20 mouse cellular contexts compared by ENCODE assay signal in genomic region chr10:34267312-34268070, GRCm38 (mm10). TPM values are rescaled to one million over a fixed set of nuclear protein-coding genes. Genes with fewer than 3 reads are reported as not detected.
DNase-seq lines count a peak whose midpoint lies in the region; ATAC-seq and TF ChIP-seq lines count a peak whose summit lies in the region.
"Had no signal": no experiment of that assay in that cellular context is flagged by ENCODE, and none has a peak within 500 bp of the region (broad histone marks: within the 10 kb centered on the region; RNA-seq: fewer than 3 reads in every experiment).

No protein-coding gene starts in this region.

- H3K27me3 ChIP-seq in CH12.LX (replicated peaks), result no peaks in the 10 kb centered on the region
- no peaks in the 10 kb centered on the region for H3K27me3 ChIP-seq in megakaryocyte, embryonic 14.5 days (replicated peaks)
- H3K27me3 ChIP-seq in cerebellum, adult 2 months (ENCODE audit: control insufficient read depth, insufficient read depth, low read length), result no peaks in the 10 kb centered on the region
- no peaks in the 10 kb centered on the region for H3K27me3 ChIP-seq in liver, postnatal 0 days (ENCODE audit: insufficient read depth, low read length)
- H3K27me3 ChIP-seq: forebrain, embryonic 13.5 days; heart, embryonic 13.5 days; hindbrain, embryonic 13.5 days had no signal

- peaks cover 0 to 6% of the 10 kb centered on the region in 2 experiments; a peak in 1 of 4 replicates for H3K4me1 ChIP-seq in CH12.LX (ENCODE audit: control insufficient read depth in 1 of 2, insufficient read depth in 2 of 2)
- H3K4me1 ChIP-seq in megakaryocyte, embryonic 14.5 days, result peaks cover 4% of the 10 kb centered on the region; the same call in 1 of the 2 replicates
- H3K4me1 ChIP-seq in cerebellum, adult 2 months (ENCODE audit: control insufficient read depth, insufficient read depth, low read length), result no peaks in the 10 kb centered on the region; the same call in 1 of the 2 replicates
- no peaks in the 10 kb centered on the region for H3K4me1 ChIP-seq in liver, postnatal 0 days (ENCODE audit: insufficient read depth)
- H3K4me1 ChIP-seq: embryonic facial prominence, embryonic 10.5 days had no signal

- dilution Hi-C loops in CH12.LX (cut with MboI; ENCODE audit: extremely low pct_ligation_motif_present, extremely low pct_unique_long_range_greater_than_20kb, low sequenced_read_pairs), result no loop called here

- no peak overlapping the region for H3K4me3 ChIP-seq in CH12.LX (replicated peaks in 1 of 3; ENCODE audit: low read depth in 2 of 3, low read length in 2 of 3, poor library complexity in 1 of 3)
- peak overlapping the region; percentile 82 for H3K4me3 ChIP-seq in megakaryocyte, embryonic 14.5 days (replicated peaks)
- no peak overlapping the region for H3K4me3 ChIP-seq in cerebellum, adult 2 months (replicated peaks; ENCODE audit: insufficient read depth, low read depth, low read length)
- H3K4me3 ChIP-seq in liver, postnatal 0 days (ENCODE audit: low read depth, low read length), result no peak overlapping the region
- H3K4me3 ChIP-seq: embryonic facial prominence, embryonic 10.5 days; forebrain, embryonic 13.5 days; heart, embryonic 13.5 days; hindbrain, embryonic 13.5 days had no signal

- H3K9ac ChIP-seq in CH12.LX (ENCODE audit: insufficient read depth, low read depth), result no peak overlapping the region
- H3K9ac ChIP-seq in liver, postnatal 0 days (replicated peaks), result no peak overlapping the region
- H3K9ac ChIP-seq: forebrain, embryonic 13.5 days; forebrain, postnatal 0 days; heart, embryonic 13.5 days; hindbrain, embryonic 13.5 days had no signal

- no peaks in the 10 kb centered on the region for H3K36me3 ChIP-seq in CH12.LX (replicated peaks in 1 of 2; ENCODE audit: control insufficient read depth in 1 of 2, insufficient read depth in 1 of 2, low read length in 1 of 2)
- H3K36me3 ChIP-seq in megakaryocyte, embryonic 14.5 days (replicated peaks; ENCODE audit: low read length), result no peaks in the 10 kb centered on the region
- H3K36me3 ChIP-seq in liver, postnatal 0 days (replicated peaks; ENCODE audit: insufficient read depth, low read length), result no peaks in the 10 kb centered on the region
- H3K36me3 ChIP-seq: embryonic facial prominence, embryonic 10.5 days; heart, embryonic 13.5 days; hindbrain, embryonic 13.5 days had no signal

- TF ChIP-seq CTCF in CH12.LX (conservative IDR thresholded peaks at IDR 0.05 in 1 of 2, IDR thresholded peaks at IDR 0.05 in 1 of 2; ENCODE audit: low read depth in 2 of 2, low read length in 2 of 2), result no peak
- no peak for TF ChIP-seq CTCF in cerebellum, adult 2 months (IDR thresholded peaks at IDR 0.05; ENCODE audit: borderline replicate concordance, insufficient read depth, low read depth, low read length)
- no peak for TF ChIP-seq CTCF in liver, postnatal 0 days (IDR thresholded peaks at IDR 0.05; ENCODE audit: low read depth)

- ATAC-seq in common myeloid progenitor, adult 5-6 weeks (replicated peaks; ENCODE audit: low read depth, poor library complexity, severe bottlenecking), result 0 out of 2 replicates have a peak, but pooled peaks have one; percentile 42
- ATAC-seq in liver, postnatal 0 days, result no peak
- ATAC-seq: forebrain, embryonic 13.5 days; forebrain, postnatal 0 days; hindbrain, postnatal 0 days had no signal

- peak overlapping the region; percentile 25 for H3K4me2 ChIP-seq in CH12.LX (ENCODE audit: insufficient read depth, low read depth, poor library complexity, severe bottlenecking)
- H3K4me2 ChIP-seq in liver, postnatal 0 days (ENCODE audit: low read depth, low read length), result no peak overlapping the region
- H3K4me2 ChIP-seq: forebrain, embryonic 13.5 days; heart, embryonic 13.5 days; hindbrain, embryonic 13.5 days had no signal

- in situ Hi-C loops in CH12.LX (cut with MboI; ENCODE audit: low pct_ligation_motif_present, low pct_unique_long_range_greater_than_20kb, low sequenced_read_pairs), result no loop called here

- TF ChIP-seq POLR2A in CH12.LX (IDR thresholded peaks at IDR 0.05; ENCODE audit: low read depth, low read length), result no peak
- TF ChIP-seq POLR2A in cerebellum, adult 2 months (IDR thresholded peaks at IDR 0.05; ENCODE audit: borderline replicate concordance, insufficient read depth, low read length), result no peak

- WGBS in cerebellum, adult 2 months, result 74% methylated on average over 5 of the region's 5 CpGs
- 55% methylated on average over 5 of the region's 5 CpGs for WGBS in liver, postnatal 0 days (ENCODE audit: insufficient replicate concordance)

- no peak for DNase-seq in CH12.LX (ENCODE audit: extremely low read depth)
- no peak for DNase-seq in cerebellum, postnatal 14 days
- DNase-seq in cerebellum, adult 2 months, result no peak
- no peak for DNase-seq in thymus, postnatal 25 days
- DNase-seq in liver, postnatal 0 days, result no peak
- DNase-seq: adrenal gland, postnatal 25 days; cerebellum, adult 11 months; cerebellum, adult 9-10 months; cerebellum, postnatal 36 days; forebrain, postnatal 0 days; gastrocnemius, postnatal 14 days; heart, postnatal 4 days; kidney, adult 11 months had no signal

- H3K9me3 ChIP-seq in CH12.LX (replicated peaks; ENCODE audit: low read length), result no peaks in the 10 kb centered on the region
- no peaks in the 10 kb centered on the region for H3K9me3 ChIP-seq in megakaryocyte, embryonic 14.5 days
- H3K9me3 ChIP-seq in liver, postnatal 0 days (ENCODE audit: low read length), result no peaks in the 10 kb centered on the region
- H3K9me3 ChIP-seq: embryonic facial prominence, embryonic 10.5 days; forebrain, embryonic 13.5 days; heart, embryonic 13.5 days; hindbrain, embryonic 13.5 days had no signal

- H3K79me2 ChIP-seq in CH12.LX (replicated peaks; ENCODE audit: control insufficient read depth, extremely low read depth, insufficient read depth, poor library complexity, severe bottlenecking), result no peaks in the 10 kb centered on the region

- no peak overlapping the region for H3K27ac ChIP-seq in CH12.LX (ENCODE audit: insufficient read depth, low read depth)
- H3K27ac ChIP-seq in cerebellum, adult 2 months (ENCODE audit: insufficient read depth, low read length), result no peak overlapping the region
- no peak overlapping the region for H3K27ac ChIP-seq in liver, postnatal 0 days (ENCODE audit: low read depth)
- H3K27ac ChIP-seq: embryonic facial prominence, embryonic 10.5 days; forebrain, embryonic 13.5 days; heart, embryonic 13.5 days; hindbrain, embryonic 13.5 days; hindbrain, postnatal 0 days had no signal

- TF ChIP-seq EP300 in CH12.LX (IDR thresholded peaks at IDR 0.05; ENCODE audit: low read length), result no peak
- TF ChIP-seq EP300 in liver, postnatal 0 days (IDR thresholded peaks at IDR 0.05; ENCODE audit: low read depth), result no peak

- TF ChIP-seq RAD21 in CH12.LX (IDR thresholded peaks at IDR 0.05; ENCODE audit: low read depth, low read length), result no peak

TF ChIP-seq in CH12.LX, 34 proteins besides CTCF, POLR2A, EP300 and RAD21:
- no peak for TF ChIP-seq SMC3 (IDR thresholded peaks at IDR 0.05; ENCODE audit: low read depth, low read length)
- TF ChIP-seq MAFK (IDR thresholded peaks at IDR 0.05; ENCODE audit: insufficient replicate concordance, low read length), result no peak
- no peak for TF ChIP-seq UBTF (IDR thresholded peaks at IDR 0.05; ENCODE audit: low read depth, low read length)
- TF ChIP-seq MYC (IDR thresholded peaks at IDR 0.05; ENCODE audit: low read depth, low read length), result peak; percentile 77; the same call in 1 of the 2 replicates
- peak; percentile 92 for TF ChIP-seq BHLHE40 (IDR thresholded peaks at IDR 0.05; ENCODE audit: low read depth, low read length)
- peak; percentile 73 for TF ChIP-seq MAX (IDR thresholded peaks at IDR 0.05; ENCODE audit: low read length)

RNA-seq across cellular contexts. Expression of gene Tspyl1, which starts 14.5 kb away (rescaled TPM):
- 17.2 and 18.9 TPM in 2 replicates for total RNA-seq in CH12.LX (2012; rRNA removed)
- total RNA-seq in CH12.LX (2014; rRNA removed), result 23.7 and 23.8 TPM in 2 replicates
- polyA plus RNA-seq in CH12.LX (2012; ENCODE audit: insufficient read length, low read depth), result 18.5 and 19.7 TPM in 2 replicates
- 54.7 and 57.7 TPM in 2 replicates for total RNA-seq in common myeloid progenitor, adult 5-6 weeks (2017)
- 9.2 and 17.6 TPM in 2 replicates for polyA plus RNA-seq in megakaryocyte, embryonic 14.5 days (2012; ENCODE audit: insufficient read depth, low replicate concordance)
- polyA plus RNA-seq in cerebellum, adult 2 months (2012; rRNA removed), result 110 TPM in 2 replicates
- 20.7 and 21.0 TPM in 2 replicates for polyA plus RNA-seq in liver, postnatal 0 days (2015; fragmentation: Nextera tagmentation; extraction: Ambion mirVana)

RNA-seq across cellular contexts. Expression of gene Tspyl4, which starts 29.8 kb away (rescaled TPM):
- 9.1 and 17.9 TPM in 2 replicates for total RNA-seq in CH12.LX (2012; rRNA removed)
- total RNA-seq in CH12.LX (2014; rRNA removed), result 8.7 and 9.8 TPM in 2 replicates
- polyA plus RNA-seq in CH12.LX (2012; ENCODE audit: insufficient read length, low read depth), result 2.9 and 3.7 TPM in 2 replicates
- 1.7 and 1.8 TPM in 2 replicates for total RNA-seq in common myeloid progenitor, adult 5-6 weeks (2017)
- 1.6 TPM in 1 of 2 replicates, not detected in the other for polyA plus RNA-seq in megakaryocyte, embryonic 14.5 days (2012; ENCODE audit: insufficient read depth, low replicate concordance)
- polyA plus RNA-seq in cerebellum, adult 2 months (2012; rRNA removed), result 447 and 474 TPM in 2 replicates
- 0.46 and 0.51 TPM in 2 replicates for polyA plus RNA-seq in liver, postnatal 0 days (2015; fragmentation: Nextera tagmentation; extraction: Ambion mirVana)

RNA-seq across cellular contexts. Expression of gene Dse, which starts 60.0 kb away (rescaled TPM):
- total RNA-seq in CH12.LX (2012; rRNA removed) (not detected in 2 replicates), CH12.LX (2014; rRNA removed) (0.15 and 0.16 TPM in 2 replicates)
- 0.10 TPM in 1 of 2 replicates, not detected in the other for polyA plus RNA-seq in CH12.LX (2012; ENCODE audit: insufficient read length, low read depth)
- 0.87 and 1.9 TPM in 2 replicates for total RNA-seq in common myeloid progenitor, adult 5-6 weeks (2017)
- 0.20 TPM in 1 of 2 replicates, not detected in the other for polyA plus RNA-seq in megakaryocyte, embryonic 14.5 days (2012; ENCODE audit: insufficient read depth, low replicate concordance)
- polyA plus RNA-seq in cerebellum, adult 2 months (2012; rRNA removed), result 1.6 and 1.7 TPM in 2 replicates
- 5.6 and 5.8 TPM in 2 replicates for polyA plus RNA-seq in liver, postnatal 0 days (2015; fragmentation: Nextera tagmentation; extraction: Ambion mirVana)

Comparison
In these comparisons a context has a peak if more than half of its experiments do, and no peak if none do; other contexts are left out.
1. RNA of gene Tspyl4, which starts 29.8 kb away (polyA plus RNA-seq): 447 to 474 TPM in cerebellum, adult 2 months; 2.9 to 3.7 TPM in CH12.LX, 1.6 TPM in megakaryocyte, embryonic 14.5 days and 0.46 to 0.51 TPM in liver, postnatal 0 days; every median in the first group is over 10 times any median in the second.